Mouse (Mus musculus) bone marrow, adult 2 months (tissue): Measurements from ENCODE around the gene Rtraf.

Experiments used
- CTCF ChIP-seq: fragments of 200-500 bp; IDR thresholded peaks from 2 replicates; pipeline ENCODE4 v1.5.1; 2011; ENCODE audit warnings: low read length, control low read depth; ENCODE audit not compliant: control insufficient read depth, insufficient read depth
- POLR2A ChIP-seq: fragments of 200-500 bp; IDR thresholded peaks from 2 replicates; pipeline ENCODE4 v1.6.1; 2011; ENCODE audit warnings: low read depth, mild to moderate bottlenecking, control low read depth, low read length, borderline replicate concordance; ENCODE audit not compliant: control insufficient read depth

DNA sequence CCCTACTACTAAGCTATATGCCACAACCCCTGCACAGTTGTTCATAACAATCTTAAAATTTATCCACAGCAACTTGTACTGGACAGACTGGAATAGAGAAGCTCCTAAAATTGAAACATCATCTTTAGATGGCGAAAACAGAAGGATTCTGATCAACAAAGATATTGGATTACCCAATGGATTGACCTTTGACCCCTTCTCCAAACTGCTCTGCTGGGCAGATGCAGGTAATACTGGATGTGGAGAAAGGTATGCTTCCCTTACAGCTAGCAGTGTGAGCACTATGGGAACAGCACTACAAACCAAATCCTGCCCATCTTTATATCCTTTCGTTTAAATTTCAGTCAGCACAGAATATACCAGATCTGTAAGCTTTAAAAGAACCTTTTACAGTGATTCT, 15.8 kb downstream of the Rtraf start:
- TF ChIP-seq CTCF: no peak
- TF ChIP-seq POLR2A: no peak
